Mouse (Mus musculus): ENCODE measurements at regions not wholly inside any gene's neighbourhood (a gene's known extent, or its start where the extent isn't known, plus 50 kb on each side); places are given as distances from the start of the nearest gene placed in this dataset.

- no peak for ATAC-seq
- no peaks in the 10 kb centered on the region for H3K4me1 ChIP-seq (ENCODE audit: insufficient read depth)
- H3K27me3 ChIP-seq (ENCODE audit: insufficient read depth, low read length) = no peaks in the 10 kb centered on the region
- no peak overlapping the region for H3K4me2 ChIP-seq (ENCODE audit: low read depth, low read length)
- no peak overlapping the region for H3K9ac ChIP-seq (replicated peaks)
- no peak overlapping the region for H3K4me3 ChIP-seq (ENCODE audit: low read depth, low read length)
- DNase-seq = peak; percentile 23
- H3K36me3 ChIP-seq (replicated peaks; ENCODE audit: insufficient read depth, low read length) = no peaks in the 10 kb centered on the region
- TF ChIP-seq CTCF (IDR thresholded peaks at IDR 0.05; ENCODE audit: low read depth) (peak; percentile 36; the same call in 1 of the 2 replicates), EP300 (IDR thresholded peaks at IDR 0.05; ENCODE audit: low read depth) (no peak)
- no peaks in the 10 kb centered on the region for H3K9me3 ChIP-seq (ENCODE audit: low read length)
- WGBS (ENCODE audit: insufficient replicate concordance) = 9% methylated on average over 14 of the region's 14 CpGs
- H3K27ac ChIP-seq (ENCODE audit: low read depth) = no peak overlapping the region
Measured at GRCm38 (mm10) chr13:72292361-72292760, 328.8 kb upstream of the Irx1 start.

GRCm38 (mm10) chr13:72293059-72293694, 329.7 kb upstream of the Irx1 start:
- ATAC-seq = peak; percentile 53; the same call in 1 of the 2 replicates
- H3K27ac ChIP-seq (ENCODE audit: low read depth) = no peak overlapping the region
- no peak overlapping the region for H3K4me2 ChIP-seq (ENCODE audit: low read depth, low read length)
- H3K4me1 ChIP-seq (ENCODE audit: insufficient read depth) = no peaks in the 10 kb centered on the region
- H3K4me3 ChIP-seq (ENCODE audit: low read depth, low read length) = no peak overlapping the region
- H3K36me3 ChIP-seq (replicated peaks; ENCODE audit: insufficient read depth, low read length) = no peaks in the 10 kb centered on the region
- WGBS (ENCODE audit: insufficient replicate concordance) = 44% methylated on average over 10 of the region's 10 CpGs
- no peaks in the 10 kb centered on the region for H3K27me3 ChIP-seq (ENCODE audit: insufficient read depth, low read length)
- no peaks in the 10 kb centered on the region for H3K9me3 ChIP-seq (ENCODE audit: low read length)
- peak; percentile 20 for DNase-seq
- no peak overlapping the region for H3K9ac ChIP-seq (replicated peaks)
- TF ChIP-seq EP300 (IDR thresholded peaks at IDR 0.05; ENCODE audit: low read depth) (no peak), CTCF (IDR thresholded peaks at IDR 0.05; ENCODE audit: low read depth) (no peak)

- no peak overlapping the region for H3K9ac ChIP-seq (replicated peaks)
- no peaks in the 10 kb centered on the region for H3K9me3 ChIP-seq (ENCODE audit: low read length)
- no peak for DNase-seq
- WGBS (ENCODE audit: insufficient replicate concordance) = 78% methylated on average over 13 of the region's 13 CpGs
- no peaks in the 10 kb centered on the region for H3K27me3 ChIP-seq (ENCODE audit: insufficient read depth, low read length)
- H3K36me3 ChIP-seq (replicated peaks; ENCODE audit: insufficient read depth, low read length) = no peaks in the 10 kb centered on the region
- no peak for ATAC-seq
- H3K4me1 ChIP-seq (ENCODE audit: insufficient read depth) = no peaks in the 10 kb centered on the region
- no peak overlapping the region for H3K27ac ChIP-seq (ENCODE audit: low read depth)
- H3K4me3 ChIP-seq (ENCODE audit: low read depth, low read length) = no peak overlapping the region
- no peak overlapping the region for H3K4me2 ChIP-seq (ENCODE audit: low read depth, low read length)
- TF ChIP-seq EP300 (IDR thresholded peaks at IDR 0.05; ENCODE audit: low read depth) (no peak), CTCF (IDR thresholded peaks at IDR 0.05; ENCODE audit: low read depth) (no peak)
Measured at GRCm38 (mm10) chr13:72298264-72298870, 330.3 kb upstream of the Irx2 start.

- Histone ChIP-seq H3K27ac (ENCODE audit: low read depth) (no peak overlapping the region), H3K4me2 (ENCODE audit: low read depth, low read length) (no peak overlapping the region), H3K9ac (replicated peaks) (no peak overlapping the region), H3K27me3 (ENCODE audit: insufficient read depth, low read length) (no peaks in the 10 kb centered on the region), H3K4me3 (ENCODE audit: low read depth, low read length) (no peak overlapping the region), H3K9me3 (ENCODE audit: low read length) (no peaks in the 10 kb centered on the region), H3K4me1 (ENCODE audit: insufficient read depth) (no peaks in the 10 kb centered on the region), H3K36me3 (replicated peaks; ENCODE audit: insufficient read depth, low read length) (no peaks in the 10 kb centered on the region)
- 53% methylated on average over 3 of the region's 3 CpGs for WGBS (ENCODE audit: insufficient replicate concordance)
- DNase-seq (no peak), ATAC-seq (no peak)
- TF ChIP-seq EP300 (IDR thresholded peaks at IDR 0.05; ENCODE audit: low read depth) (no peak), CTCF (IDR thresholded peaks at IDR 0.05; ENCODE audit: low read depth) (no peak)
Measured at GRCm38 (mm10) chr13:72299660-72300059, 329.0 kb upstream of the Irx2 start.

- peak overlapping the region; percentile 22; the same call in 1 of the 2 replicates for H3K4me2 ChIP-seq (ENCODE audit: low read depth, low read length)
- no peak overlapping the region for H3K9ac ChIP-seq (replicated peaks)
- no peak for DNase-seq
Measured at GRCm38 (mm10) chr13:72301114-72301513, 327.5 kb upstream of the Irx2 start.

GRCm38 (mm10) chr13:72301841-72302240, 326.8 kb upstream of the Irx2 start:
- no peak overlapping the region for H3K27ac ChIP-seq (ENCODE audit: low read depth)
- WGBS (ENCODE audit: insufficient replicate concordance) = 48% methylated on average over 15 of the region's 15 CpGs
- H3K27me3 ChIP-seq (ENCODE audit: insufficient read depth, low read length) = no peaks in the 10 kb centered on the region
- DNase-seq = no peak
- H3K9ac ChIP-seq (replicated peaks) = no peak overlapping the region
- H3K36me3 ChIP-seq (replicated peaks; ENCODE audit: insufficient read depth, low read length) = no peaks in the 10 kb centered on the region
- no peak overlapping the region for H3K4me2 ChIP-seq (ENCODE audit: low read depth, low read length)
- H3K9me3 ChIP-seq (ENCODE audit: low read length) = no peaks in the 10 kb centered on the region
- no peak for ATAC-seq
- no peak overlapping the region for H3K4me3 ChIP-seq (ENCODE audit: low read depth, low read length)
- no peak for TF ChIP-seq EP300 (IDR thresholded peaks at IDR 0.05; ENCODE audit: low read depth)
- no peaks in the 10 kb centered on the region for H3K4me1 ChIP-seq (ENCODE audit: insufficient read depth)

More at GRCm38 (mm10) chr13:72301114-72301513, 327.5 kb upstream of the Irx2 start:
- H3K27me3 ChIP-seq (ENCODE audit: insufficient read depth, low read length) = no peaks in the 10 kb centered on the region
- no peak overlapping the region for H3K27ac ChIP-seq (ENCODE audit: low read depth)
- no peak for TF ChIP-seq CTCF (IDR thresholded peaks at IDR 0.05; ENCODE audit: low read depth)
- TF ChIP-seq EP300 (IDR thresholded peaks at IDR 0.05; ENCODE audit: low read depth) = no peak
- no peaks in the 10 kb centered on the region for H3K9me3 ChIP-seq (ENCODE audit: low read length)
- no peaks in the 10 kb centered on the region for H3K36me3 ChIP-seq (replicated peaks; ENCODE audit: insufficient read depth, low read length)
- no peak overlapping the region for H3K4me3 ChIP-seq (ENCODE audit: low read depth, low read length)
- H3K4me1 ChIP-seq (ENCODE audit: insufficient read depth) = no peaks in the 10 kb centered on the region
- ATAC-seq = no peak
- 62% methylated on average over 7 of the region's 7 CpGs for WGBS (ENCODE audit: insufficient replicate concordance)

Measured in liver, postnatal 0 days (tissue).